Mouse (Mus musculus): ENCODE measurements around the gene Il12rb1.

DNA sequence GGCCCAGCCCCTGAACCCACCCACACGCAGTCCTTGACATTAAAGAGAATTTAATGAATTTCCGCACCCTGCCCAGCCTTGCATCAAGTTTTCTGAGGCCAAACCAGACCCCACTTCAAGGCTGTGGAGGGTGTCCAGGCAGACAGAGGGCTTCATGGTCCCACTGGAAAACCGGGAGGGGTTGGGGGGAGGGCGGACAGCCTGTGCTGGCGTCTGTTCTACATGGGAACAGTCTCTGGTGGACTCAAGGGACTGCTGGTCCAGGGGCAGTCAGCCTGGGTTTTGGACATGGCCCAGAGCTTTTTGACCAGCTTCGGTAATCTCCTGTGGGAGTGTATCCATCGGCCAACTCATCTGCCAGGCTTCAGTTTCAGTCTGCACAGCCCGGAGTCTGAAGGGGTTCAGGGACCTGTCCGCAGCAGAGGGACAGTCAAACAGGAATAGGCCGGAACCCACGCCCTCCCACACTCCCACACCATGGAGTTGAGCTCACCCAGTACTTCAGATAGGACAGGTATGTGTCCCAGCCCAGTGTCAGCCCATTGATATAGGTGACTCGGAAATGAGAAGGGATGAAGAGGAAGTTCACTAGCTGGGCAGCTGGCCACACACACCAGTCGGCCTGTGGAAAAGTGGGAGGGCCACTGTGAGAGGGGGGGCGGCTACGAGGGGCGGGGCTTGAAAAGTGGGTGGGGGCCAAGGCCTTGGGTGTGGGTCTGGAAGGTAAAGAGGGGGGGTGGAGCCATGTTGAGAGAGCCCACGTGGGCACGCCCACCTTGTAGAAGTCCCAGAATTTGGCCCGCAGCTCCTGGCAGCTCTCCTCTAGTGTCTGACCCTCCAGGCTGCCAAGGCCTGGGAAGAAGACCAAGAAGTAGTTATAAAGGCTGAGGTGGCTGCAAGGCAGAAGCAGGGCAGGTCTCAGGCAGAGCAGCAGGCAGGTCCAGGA lies 49.4 kb upstream of the Il12rb1 start:
- TF ChIP-seq CTCF (IDR thresholded peaks at IDR 0.05; ENCODE audit: extremely low read depth, insufficient read length, insufficient replicate concordance, low read depth, low read length): no peak
- TF ChIP-seq POLR2A (IDR thresholded peaks at IDR 0.05; ENCODE audit: low read depth, low read length): no peak

All from small intestine, adult 2 months (tissue).